Mouse (Mus musculus) heart, postnatal 25 days (tissue): ENCODE measurements around the gene Midn. TPM values are rescaled to one million over a fixed set of nuclear protein-coding genes. Genes with fewer than 3 reads are reported as not detected.

ENCODE experiments used
- DNase-seq: peaks from one replicate; pipeline ENCODE4 v3.0.0; 2022; ENCODE audit warnings: low spot score
- intact Hi-C: fragments of 180-260 bp; cut with DNase I; formaldehyde crosslinking; loops from one replicate; pipeline ENCODE4 v1.15.1; 2025
- total RNA-seq, 2 experiments: library from RNA; stranded (reverse); gene quantifications; 2 replicates each; pipeline ENCODE4 v1.2.3; 2021

Midn gene
- 100 to 1,000 TPM in 1 of 2 experiments, 10 to 100 TPM in 1; 92.1 to 120 TPM for total RNA-seq

DNA sequence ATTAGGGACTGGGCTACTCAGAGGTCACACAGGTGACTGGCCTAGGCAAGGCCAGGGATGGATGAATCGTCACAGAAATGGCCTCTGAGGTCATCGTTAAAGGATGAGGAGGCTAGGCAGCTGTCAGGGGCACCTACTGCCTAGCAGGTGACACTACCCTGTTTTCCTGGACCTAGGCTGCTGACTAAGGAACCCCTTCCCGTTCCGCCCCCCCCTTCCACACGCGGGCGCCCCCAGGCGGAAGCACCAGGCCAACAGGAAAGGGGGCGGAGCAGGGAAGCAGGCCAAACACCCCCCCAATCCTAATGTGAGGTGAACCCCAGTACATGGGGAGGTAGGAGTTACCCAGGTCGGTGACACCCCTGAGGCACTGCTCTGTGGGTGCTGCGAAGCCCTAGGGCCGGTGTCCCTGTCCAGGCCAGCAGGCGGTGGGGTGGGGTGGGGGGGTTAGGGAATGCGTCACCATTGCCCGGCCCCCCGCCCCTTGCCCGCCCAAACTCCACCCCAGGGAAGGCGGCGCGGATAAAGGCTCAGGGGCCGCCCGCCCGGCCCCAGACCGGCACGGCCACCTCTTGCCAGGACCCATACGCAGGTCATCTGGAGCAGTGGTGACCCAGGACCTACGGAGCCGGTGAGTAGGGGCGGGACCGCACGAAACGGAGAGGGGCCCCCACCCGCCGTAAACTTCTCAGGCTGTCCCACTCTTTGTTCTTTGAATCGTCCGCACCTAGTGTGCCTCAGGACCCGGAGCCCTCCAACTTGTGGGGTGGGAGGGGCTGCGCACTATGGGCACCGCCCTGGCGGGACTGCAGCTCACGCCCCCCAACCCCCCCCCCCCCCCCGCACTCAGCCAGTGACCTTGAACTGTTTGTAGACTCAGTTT is at the start of gene Midn:
Gene Midn (plus strand): TSS at position 554 of the 883 bp plus-strand sequence.
- peak; percentile 85 for DNase-seq
- intact Hi-C loops, result loop anchor here (10.0 kb wide), 1 partner anchor 293 kb away; the partner anchor contains the start of gene Ptbp1

DNA sequence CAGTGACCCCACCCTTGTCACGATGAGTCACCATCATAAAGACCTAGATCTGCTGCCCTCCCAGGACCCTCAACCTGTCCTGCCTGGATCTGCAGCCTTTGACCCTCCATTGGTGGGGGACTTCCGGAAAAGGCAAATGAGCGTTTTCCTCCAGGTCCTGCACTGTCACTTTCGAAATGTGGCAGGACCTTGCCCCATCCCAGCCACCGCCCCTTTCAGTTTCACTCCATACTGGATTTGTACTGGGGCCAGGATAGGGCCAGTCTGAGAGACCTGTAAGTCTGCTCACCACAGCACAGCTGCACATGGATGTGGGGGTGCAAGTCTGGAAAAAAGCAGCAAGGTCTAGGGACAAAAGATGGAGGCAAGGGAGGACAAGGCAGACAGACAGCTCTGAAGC is 49.4 kb upstream of the Midn start:
- no peak for DNase-seq
- intact Hi-C loops, result no loop called here

DNA sequence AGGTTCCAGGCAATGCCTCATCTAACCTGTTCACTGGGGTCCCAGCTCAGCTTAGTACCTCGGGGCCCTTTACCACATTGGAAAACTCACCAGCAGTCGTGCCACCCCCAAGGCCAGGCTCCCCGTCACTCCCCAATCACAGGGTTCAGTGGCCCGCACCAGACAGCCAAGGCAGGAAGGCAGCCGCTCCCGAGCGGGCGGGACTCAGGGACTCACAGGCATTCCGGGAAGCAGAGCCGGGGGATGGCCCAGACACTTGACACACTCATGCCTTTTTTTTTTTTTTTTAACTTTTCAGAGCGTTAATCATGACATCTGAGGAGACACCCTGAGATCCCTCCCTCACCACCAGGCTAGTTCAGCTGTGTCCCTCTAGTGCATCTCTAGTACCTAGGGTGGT is 47.1 kb upstream of the Midn start:
- no peak for DNase-seq
- intact Hi-C loops, result no loop called here

DNA sequence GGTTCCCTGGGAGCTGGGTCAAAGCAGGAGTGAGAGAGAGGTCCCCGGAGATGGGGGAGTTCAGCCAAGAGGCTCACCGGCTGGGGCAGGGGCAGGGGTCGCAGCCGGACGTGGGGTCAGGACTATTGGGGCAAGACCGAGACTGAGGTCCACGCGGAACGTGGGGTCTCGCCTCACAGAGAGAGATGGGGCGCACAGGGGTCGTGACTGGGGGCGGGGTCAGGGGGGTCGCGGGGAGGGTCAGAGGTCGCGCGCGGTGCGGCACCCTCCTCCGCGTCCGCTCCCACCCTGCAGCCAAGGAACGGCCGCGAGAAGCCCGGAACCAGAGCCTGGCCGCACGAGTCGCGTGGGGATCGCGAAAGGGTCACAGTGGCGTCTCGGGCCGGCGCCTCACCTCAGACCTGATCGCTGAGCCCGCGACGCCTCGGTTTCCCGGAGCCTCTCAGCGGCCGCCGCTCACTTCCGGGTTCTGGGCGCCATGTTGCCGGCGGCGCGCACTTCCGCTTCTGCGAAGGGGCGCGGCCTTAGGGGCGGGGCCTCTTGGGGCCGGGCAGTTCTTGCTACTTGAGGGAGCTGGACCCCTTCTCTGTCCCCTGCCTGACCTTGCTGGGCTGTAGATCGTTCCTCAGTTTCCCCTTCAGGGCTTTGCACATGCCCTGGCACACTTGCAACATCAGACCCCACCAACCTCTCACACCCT is 45.7 kb upstream of the Midn start:
- intact Hi-C loops, result no loop called here
- DNase-seq, result peak; percentile 78

DNA sequence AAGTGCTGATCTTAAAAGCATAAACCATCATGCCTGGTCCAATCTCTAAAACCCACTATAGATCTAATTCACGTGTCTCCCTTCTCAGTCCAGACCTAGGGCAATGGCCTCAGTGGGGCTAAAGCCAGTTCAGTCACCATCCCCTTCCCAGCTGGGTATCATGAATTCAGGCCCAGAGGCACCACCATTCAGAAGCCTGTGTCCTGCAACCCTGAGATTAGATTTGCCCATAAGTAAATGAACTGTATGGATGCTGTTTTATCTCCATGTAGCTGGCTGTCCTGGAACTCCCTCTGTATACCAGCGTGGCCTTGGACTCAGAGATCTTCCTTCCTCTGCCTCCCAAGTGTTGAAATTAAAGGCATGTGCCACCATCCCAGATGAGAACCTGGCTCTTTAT is 45.0 kb upstream of the Midn start:
- intact Hi-C loops, result no loop called here
- no peak for DNase-seq

DNA sequence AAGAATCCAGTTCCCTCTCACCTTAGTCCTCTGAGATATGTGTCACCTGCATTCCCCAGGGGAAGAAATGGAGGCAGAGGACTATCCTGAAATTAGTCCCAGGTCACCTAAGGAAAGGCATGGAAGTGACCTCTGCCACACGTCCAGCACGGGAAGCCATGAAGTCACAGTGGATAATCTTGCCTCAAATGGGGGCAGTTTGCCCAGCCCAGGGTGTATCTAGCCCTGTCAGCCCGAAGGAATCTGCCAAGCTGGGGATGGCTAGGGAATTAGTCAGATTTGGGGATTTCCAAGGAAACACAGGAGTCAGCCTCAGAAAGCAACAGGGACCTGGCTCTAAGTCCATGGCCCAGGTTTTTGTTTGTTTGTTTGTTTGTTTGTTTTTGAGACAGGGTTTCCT is 43.9 kb upstream of the Midn start:
- DNase-seq, result no peak
- intact Hi-C loops, result no loop called here

DNA sequence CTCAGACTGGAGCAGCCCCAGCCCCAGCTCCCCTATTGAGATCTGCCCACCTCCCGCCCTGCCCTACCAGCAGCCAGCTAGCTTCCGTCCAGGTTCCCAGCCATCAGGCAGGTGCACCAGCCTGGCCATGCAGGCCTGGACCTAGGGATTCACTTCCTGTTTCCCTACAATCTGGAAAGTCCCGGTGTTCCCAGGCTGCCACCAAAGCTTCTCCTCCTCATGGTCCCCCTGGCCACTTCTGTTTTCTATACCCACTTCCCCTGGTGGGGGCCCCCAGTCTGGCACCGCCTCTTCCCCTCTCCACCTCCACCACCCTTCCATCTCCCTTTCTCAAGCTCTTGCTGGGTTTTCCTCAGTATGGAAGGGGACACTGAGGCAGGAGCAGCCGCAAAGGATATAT is 42.6 kb upstream of the Midn start, which contains the start of gene Sbno2:
Gene Sbno2 (minus strand): TSS at position 112 of the 400 bp plus-strand sequence.
- no peak for DNase-seq
- intact Hi-C loops, result no loop called here

DNA sequence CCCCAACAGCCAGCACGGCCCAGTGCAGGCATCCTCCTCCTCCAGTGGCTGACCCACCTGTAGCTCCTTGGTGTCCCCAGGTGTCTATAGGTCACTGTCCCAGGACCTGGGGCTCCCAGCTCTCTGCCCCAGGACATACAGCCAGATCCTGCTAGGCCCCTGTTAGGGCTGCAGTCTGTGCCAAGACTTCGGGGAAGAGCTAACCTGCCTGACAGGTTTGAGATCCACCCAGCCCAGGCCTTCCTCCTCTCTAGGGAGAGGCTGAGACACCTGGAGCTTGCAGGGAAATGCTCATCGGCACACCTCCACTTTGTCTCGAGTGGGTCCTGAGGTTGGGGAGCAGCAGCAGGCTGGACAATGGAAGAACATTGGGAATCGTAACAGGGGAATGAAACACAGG is 42.1 kb upstream of the Midn start:
- intact Hi-C loops, result no loop called here
- no peak for DNase-seq

DNA sequence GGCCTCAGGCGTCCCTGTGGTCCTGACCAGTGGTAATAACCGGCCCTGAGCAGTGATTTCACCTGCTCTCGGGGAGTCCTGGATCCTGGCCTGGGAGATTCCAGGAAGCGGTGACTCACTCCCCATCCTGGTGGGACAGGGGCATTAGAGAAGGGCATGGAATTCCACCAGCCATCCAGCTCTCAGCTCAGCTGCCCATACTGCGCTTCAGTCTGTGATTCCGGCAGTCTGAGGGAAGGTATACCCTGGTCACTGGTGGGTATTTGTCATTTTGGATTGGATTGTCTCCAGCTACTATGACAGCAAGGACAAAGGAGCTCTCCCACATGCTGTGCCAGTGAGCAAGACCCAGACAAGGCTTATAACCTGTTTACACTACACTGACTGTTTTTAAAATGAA is 40.4 kb upstream of the Midn start:
- intact Hi-C loops, result no loop called here
- no peak for DNase-seq

DNA sequence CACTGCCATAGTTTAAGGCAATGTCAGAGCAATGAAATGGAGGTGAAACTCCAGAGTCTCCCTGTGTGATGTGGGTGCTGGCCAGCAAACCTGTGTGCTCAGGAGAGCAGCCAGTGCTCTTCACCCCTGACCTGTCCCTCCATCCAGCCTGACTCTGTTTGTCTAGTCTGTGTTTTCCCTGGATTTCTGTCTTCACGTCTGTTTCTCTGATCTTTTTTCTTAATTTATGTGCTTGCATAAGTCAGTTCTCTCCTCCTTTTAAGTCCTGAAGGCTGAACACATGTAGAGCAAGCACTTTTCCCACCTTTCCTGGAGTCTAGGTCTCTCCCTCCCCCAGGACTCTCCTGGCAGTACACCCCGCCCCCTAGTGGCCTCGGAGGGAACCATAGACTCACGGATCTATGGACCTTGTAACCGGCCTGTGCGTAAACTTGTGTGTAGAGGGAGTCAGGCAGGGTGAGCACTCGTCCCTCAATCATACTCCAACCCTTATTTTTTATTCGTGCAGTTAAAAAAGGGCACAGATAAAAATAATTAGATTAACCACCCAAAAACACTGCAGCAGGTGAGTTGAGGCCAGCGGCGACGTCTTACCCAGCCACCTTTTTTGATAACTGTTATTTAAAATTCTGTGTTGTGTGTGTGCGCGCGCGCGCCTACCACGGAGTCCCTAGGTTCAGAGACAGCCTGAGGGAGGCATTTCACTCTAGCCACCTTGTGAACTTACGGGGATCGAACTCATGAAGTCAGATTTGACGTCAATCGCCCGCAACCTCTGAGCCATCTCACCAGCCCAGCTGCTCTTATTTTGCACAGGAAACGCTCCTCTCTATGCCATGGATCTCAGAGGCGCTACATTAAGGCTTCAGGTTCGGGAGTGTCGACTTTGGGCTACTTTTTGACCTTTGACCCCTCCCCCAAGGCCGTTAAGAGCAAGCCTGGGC is 33.5 kb upstream of the Midn start:
- intact Hi-C loops, result loop anchor here (2.0 to 5.0 kb wide), 4 partner anchors 42 to 128 kb away; no protein-coding TSS in a partner anchor
- peak; percentile 82 for DNase-seq

DNA sequence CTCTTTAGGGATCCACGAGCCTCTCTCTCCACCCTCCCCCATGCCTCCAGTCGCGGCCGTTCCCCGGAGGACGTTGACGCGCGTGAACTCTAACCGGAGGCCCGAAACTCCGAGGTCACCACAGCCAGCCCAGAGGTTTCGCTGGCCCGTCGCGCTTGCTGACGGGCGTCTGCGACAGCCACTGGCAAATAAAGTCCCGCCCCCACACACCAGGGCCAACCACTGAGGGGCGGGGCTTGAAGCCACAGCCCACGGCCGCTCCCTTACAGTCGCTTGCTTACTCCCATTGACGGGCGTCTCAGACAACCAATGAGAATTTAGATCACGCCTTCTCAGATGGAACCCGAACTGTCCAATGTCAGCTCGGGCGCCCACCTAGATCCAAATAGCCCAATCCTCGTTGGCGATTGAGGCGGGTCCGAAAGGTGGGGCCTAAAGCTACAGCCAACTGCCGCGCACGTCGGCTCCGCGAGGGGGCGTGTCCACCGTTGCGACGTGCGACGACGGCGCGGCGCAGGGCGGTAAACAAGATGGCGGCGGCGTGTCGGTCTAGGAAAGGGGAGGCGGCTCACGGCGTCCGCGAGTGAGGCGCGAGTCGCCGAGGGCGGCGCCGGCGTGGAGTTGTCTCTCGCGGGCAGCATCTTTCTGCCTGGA is 32.7 kb upstream of the Midn start, which contains the start of gene Stk11:
Gene Stk11 (plus strand): TSS at position 514 of the 654 bp plus-strand sequence.
- intact Hi-C loops, result loop anchor here (2.0 kb wide), 2 partner anchors 61 to 129 kb away; no protein-coding TSS in a partner anchor
- peak; percentile 99 for DNase-seq

DNA sequence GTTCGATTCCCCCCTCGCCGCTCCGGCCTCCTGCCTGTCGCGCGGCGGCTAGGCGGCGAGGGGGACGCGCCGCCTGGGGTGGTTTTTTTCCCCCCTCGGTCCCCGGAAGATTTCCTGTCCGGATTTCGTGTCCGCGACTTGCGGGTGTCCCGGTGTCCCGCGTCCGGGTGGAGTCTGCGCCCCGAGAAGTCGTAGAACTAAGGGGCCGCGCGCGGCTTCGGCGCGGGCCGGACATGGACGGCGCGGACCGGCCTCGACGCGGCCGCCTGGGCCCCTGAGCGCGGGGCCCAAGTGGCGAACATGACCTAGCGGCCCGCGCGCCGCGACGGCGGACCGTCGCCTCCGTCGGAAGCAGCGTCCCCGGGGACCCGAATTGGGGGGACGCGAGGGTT is 32.1 kb upstream of the Midn start:
- no peak for DNase-seq
- intact Hi-C loops, result loop anchor here (2.0 kb wide), 4 partner anchors 27 to 189 kb away; partner anchors contain the start of gene Arid3a

DNA sequence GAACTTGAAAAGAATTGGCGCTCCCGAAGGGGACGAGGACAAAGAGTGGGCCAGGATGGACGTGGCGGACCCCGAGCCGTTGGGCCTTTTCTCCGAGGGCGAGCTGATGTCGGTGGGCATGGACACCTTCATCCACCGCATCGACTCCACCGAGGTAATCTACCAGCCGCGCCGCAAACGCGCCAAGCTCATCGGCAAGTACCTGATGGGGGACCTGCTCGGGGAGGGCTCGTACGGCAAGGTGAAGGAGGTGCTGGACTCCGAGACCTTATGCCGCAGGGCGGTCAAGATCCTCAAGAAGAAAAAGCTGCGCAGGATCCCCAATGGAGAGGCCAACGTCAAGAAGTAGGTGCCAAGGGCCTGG is 31.5 kb upstream of the Midn start:
- intact Hi-C loops, result loop anchor here (2.0 kb wide), 2 partner anchors 26 to 190 kb away; partner anchors contain the start of gene Arid3a
- DNase-seq, result no peak

DNA sequence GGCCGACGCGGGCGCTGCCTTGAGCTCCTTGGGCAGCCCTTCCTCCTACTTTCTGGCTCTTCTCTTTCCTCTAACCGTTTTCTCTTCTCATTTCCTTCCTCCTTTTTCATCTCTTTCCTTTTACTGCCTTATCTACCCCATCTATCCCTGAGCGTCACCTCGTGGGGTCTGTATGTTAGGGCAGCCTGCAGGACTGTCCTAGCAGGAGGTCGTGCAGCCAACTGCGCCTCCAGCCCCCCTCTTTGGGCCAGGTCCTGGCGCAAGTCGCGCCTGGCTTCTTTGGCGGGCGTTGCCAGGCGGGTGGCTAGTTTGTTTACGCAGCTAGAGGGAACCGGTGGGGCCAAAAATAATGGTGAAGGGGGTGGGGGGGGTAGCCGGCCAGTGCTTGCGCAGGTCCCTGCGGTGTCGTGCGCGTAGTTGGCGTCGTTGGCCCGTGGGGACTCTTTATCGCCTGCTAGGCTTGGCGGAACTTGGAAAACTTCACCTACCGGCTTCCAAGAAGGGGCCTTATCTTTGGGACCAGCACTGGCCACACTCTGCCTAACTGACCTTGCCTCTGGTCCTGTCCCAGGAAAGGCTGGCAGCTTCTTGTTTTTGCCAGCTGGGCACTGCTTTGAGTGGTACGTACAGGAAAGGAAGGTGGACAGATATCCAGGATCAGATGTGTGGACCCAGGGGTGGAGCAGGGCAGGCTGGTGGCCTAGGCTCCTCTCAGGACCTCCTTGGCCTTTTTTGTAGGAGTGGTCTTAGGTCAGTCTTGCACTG is 31.0 kb upstream of the Midn start:
- DNase-seq, result peak; percentile 63
- intact Hi-C loops, result loop anchor here (2.0 kb wide), 2 partner anchors 26 to 190 kb away; partner anchors contain the start of gene Arid3a

DNA sequence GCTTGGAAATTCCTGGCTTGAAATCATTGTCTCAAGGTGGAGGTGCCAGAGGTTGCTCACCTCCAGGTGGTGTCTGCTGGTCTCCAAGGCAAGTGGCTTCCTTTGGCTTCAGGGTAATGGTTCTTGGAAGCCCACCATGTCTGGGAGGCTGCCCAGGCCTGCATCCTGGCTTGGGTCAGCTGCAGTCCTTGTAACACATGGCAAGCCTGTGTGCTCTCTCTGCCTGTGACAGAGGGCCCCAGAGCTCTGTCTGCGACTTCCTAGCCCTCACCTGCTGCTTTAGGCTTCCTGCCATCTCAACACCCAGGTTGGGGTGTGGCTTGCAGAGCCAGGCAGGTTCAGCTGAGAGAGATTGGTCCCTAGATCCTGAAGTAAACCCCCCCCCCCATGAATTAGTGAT is 30.3 kb upstream of the Midn start:
- intact Hi-C loops, result loop anchor here (2.0 kb wide), 2 partner anchors 25 to 191 kb away; partner anchors contain the start of gene Arid3a
- DNase-seq, result no peak

DNA sequence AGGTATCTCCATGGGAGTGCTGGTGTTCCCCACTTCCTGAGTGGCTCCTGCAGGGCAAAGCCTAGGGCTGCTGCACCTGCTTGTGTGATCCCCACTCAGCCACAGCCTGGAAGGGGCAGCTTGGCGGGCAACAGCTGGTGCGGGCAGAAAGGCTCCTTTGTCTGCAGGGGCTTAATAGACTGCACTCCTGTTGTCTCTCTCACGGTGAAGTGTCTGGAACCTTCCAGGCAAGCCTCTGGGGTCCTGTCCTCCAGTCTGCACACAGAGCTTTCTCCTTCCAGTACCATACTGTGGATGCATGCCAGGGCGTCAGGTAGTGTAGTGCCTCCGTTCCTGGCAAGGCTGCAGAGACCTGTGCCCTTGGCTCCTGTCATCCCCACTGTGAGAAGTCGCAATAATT is 29.5 kb upstream of the Midn start:
- no peak for DNase-seq
- intact Hi-C loops, result no loop called here

DNA sequence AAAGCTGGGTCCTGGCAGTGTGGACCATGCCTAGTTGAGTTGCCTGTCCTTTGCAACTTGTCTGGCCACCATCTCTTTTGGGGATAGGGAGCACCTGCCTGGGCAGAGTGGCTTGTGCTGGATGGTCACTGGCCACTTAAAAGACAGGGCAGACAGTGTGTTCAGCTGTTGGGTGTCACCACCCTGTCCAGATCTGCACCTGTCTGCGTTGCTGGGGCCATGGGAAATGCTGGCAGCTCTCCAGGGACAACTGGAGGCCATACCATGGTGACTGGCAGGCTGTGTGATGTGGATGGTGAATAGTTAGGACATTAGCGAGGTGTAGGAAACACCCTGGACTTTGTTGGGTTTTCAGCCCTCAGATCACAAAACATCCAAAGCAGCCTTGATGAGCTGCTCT is 27.9 kb upstream of the Midn start:
- DNase-seq, result no peak
- intact Hi-C loops, result no loop called here

DNA sequence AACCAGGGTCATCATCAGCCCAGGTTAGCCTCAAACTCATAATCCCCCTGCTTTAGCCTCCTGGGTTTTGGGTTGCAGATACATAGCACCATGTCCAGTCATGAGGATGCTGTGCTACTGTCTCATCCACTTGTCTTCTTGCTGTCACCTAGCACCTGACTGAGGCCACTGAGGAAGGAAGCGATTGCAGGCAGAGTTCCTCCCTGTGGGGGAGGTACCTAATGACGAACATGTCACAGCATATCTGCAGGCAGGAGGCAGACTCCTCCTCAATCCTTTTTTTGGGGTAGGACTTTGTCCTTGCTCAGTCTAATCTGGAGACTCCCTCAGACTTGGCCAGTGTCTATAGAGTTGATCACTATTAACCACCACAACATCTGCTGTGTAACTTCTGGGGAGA is 26.4 kb upstream of the Midn start:
- no peak for DNase-seq
- intact Hi-C loops, result no loop called here
